Mouse (Mus musculus): ENCODE data around the gene Gpr62. TPM values are rescaled to one million over a fixed set of nuclear protein-coding genes. Genes with fewer than 3 reads are reported as not detected.

Gene Gpr62
- polyA plus RNA-seq, 1 experiment: 0.39 TPM

GRCm38 (mm10) chr9:106436566-106436965, 29.2 kb downstream of the Gpr62 start:
- H3K4me3 ChIP-seq (replicated peaks): peak overlapping the region; percentile 21
- H3K36me3 ChIP-seq (replicated peaks; ENCODE audit: low read length): peaks cover 41% of the 10 kb centered on the region

GRCm38 (mm10) chr9:106433389-106433788, 32.3 kb downstream of the Gpr62 start:
- peaks cover 73% of the 10 kb centered on the region for H3K4me1 ChIP-seq
- no peak for TF ChIP-seq GATA1 (IDR thresholded peaks at IDR 0.05; ENCODE audit: borderline replicate concordance, low read length)
- H3K27me3 ChIP-seq (replicated peaks): no peaks in the 10 kb centered on the region
- no peaks in the 10 kb centered on the region for H3K9me3 ChIP-seq
- H3K36me3 ChIP-seq (replicated peaks; ENCODE audit: low read length): peaks cover 50% of the 10 kb centered on the region
- no peak overlapping the region for H3K4me3 ChIP-seq (replicated peaks)

More at GRCm38 (mm10) chr9:106436566-106436965, 29.2 kb downstream of the Gpr62 start:
- Histone ChIP-seq H3K9me3 (no peaks in the 10 kb centered on the region), H3K4me1 (peaks cover 68% of the 10 kb centered on the region), H3K27me3 (replicated peaks) (peaks cover 7% of the 10 kb centered on the region)
- no peak for TF ChIP-seq GATA1 (IDR thresholded peaks at IDR 0.05; ENCODE audit: borderline replicate concordance, low read length)

GRCm38 (mm10) chr9:106430015-106430264, 35.8 kb downstream of the Gpr62 start:
- Histone ChIP-seq H3K9me3 (no peaks in the 10 kb centered on the region), H3K4me3 (replicated peaks) (peak overlapping the region; percentile 98), H3K4me1 (peaks cover 45% of the 10 kb centered on the region), H3K27me3 (replicated peaks) (no peaks in the 10 kb centered on the region), H3K36me3 (replicated peaks; ENCODE audit: low read length) (peaks cover 41% of the 10 kb centered on the region)
- no peak for TF ChIP-seq GATA1 (IDR thresholded peaks at IDR 0.05; ENCODE audit: borderline replicate concordance, low read length)
- TF ChIP-seq FLI1 (IDR thresholded peaks at IDR 0.05; ENCODE audit: low read length): no peak

GRCm38 (mm10) chr9:106429221-106430014, 36.3 kb downstream of the Gpr62 start, which contains the start of gene Rpl29:
TSS of gene Rpl29 (plus strand) at chr9:106429454.
- no peak for TF ChIP-seq GATA1 (IDR thresholded peaks at IDR 0.05; ENCODE audit: borderline replicate concordance, low read length)
- no peak for TF ChIP-seq FLI1 (IDR thresholded peaks at IDR 0.05; ENCODE audit: low read length)
- Histone ChIP-seq H3K27me3 (replicated peaks) (no peaks in the 10 kb centered on the region), H3K4me1 (peaks cover 40% of the 10 kb centered on the region), H3K9me3 (no peaks in the 10 kb centered on the region), H3K4me3 (replicated peaks) (peak within 1 kb of the TSS; percentile 98), H3K36me3 (replicated peaks; ENCODE audit: low read length) (peaks cover 37% of the 10 kb centered on the region)

DNA sequence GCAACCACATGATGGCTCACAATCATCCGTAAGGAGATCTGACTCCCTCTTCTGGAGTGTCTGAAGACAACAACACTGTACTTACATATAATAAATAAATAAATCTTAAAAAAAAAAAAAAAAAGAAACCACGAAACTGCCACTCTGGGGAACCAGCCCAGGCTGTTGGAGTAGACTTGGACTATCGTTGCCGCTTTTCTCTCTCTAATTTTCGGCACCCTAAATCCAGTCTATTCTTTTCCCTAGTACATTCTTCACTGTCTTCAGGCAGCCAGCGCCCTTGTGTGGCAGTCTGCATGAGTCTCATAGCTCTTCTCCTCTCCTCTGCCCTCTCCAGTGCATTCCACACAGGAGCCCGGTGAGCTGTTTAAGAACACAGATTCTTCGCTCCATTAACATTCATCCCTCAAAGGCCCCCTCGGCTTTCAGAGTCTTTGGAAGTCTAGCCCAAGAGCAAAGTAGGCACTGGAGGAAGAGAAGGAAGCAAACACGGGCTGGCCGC, 37.0 kb downstream of the Gpr62 start:
- TF ChIP-seq FLI1 (IDR thresholded peaks at IDR 0.05; ENCODE audit: low read length): no peak
- no peak for TF ChIP-seq GATA1 (IDR thresholded peaks at IDR 0.05; ENCODE audit: borderline replicate concordance, low read length)
- Histone ChIP-seq H3K36me3 (replicated peaks; ENCODE audit: low read length) (peaks cover 31% of the 10 kb centered on the region), H3K4me3 (replicated peaks) (peak overlapping the region; percentile 98), H3K9me3 (no peaks in the 10 kb centered on the region), H3K27me3 (replicated peaks) (peaks cover 2% of the 10 kb centered on the region), H3K4me1 (peaks cover 33% of the 10 kb centered on the region)

- TF ChIP-seq FLI1 (IDR thresholded peaks at IDR 0.05; ENCODE audit: low read length): no peak
- TF ChIP-seq GATA1 (IDR thresholded peaks at IDR 0.05; ENCODE audit: borderline replicate concordance, low read length): no peak
- H3K4me3 ChIP-seq (replicated peaks): peak overlapping the region; percentile 56
- peaks cover 53% of the 10 kb centered on the region for H3K27me3 ChIP-seq (replicated peaks)
- H3K36me3 ChIP-seq (replicated peaks; ENCODE audit: low read length): no peaks in the 10 kb centered on the region
- H3K4me1 ChIP-seq: peaks cover 32% of the 10 kb centered on the region
- no peaks in the 10 kb centered on the region for H3K9me3 ChIP-seq
These were observed 43.9 kb downstream of the Gpr62 start for GRCm38 (mm10) chr9:106421865-106422160.

- TF ChIP-seq FLI1 (IDR thresholded peaks at IDR 0.05; ENCODE audit: low read length) (no peak), GATA1 (IDR thresholded peaks at IDR 0.05; ENCODE audit: borderline replicate concordance, low read length) (no peak)
- Histone ChIP-seq H3K4me3 (replicated peaks) (peak overlapping the region; percentile 56), H3K27me3 (replicated peaks) (peaks cover 57% of the 10 kb centered on the region)
These were observed 44.5 kb downstream of the Gpr62 start for GRCm38 (mm10) chr9:106421033-106421864.

GRCm38 (mm10) chr9:106420608-106421007, 45.1 kb downstream of the Gpr62 start:
- TF ChIP-seq FLI1 (IDR thresholded peaks at IDR 0.05; ENCODE audit: low read length): no peak
- TF ChIP-seq GATA1 (IDR thresholded peaks at IDR 0.05; ENCODE audit: borderline replicate concordance, low read length): no peak
- Histone ChIP-seq H3K36me3 (replicated peaks; ENCODE audit: low read length) (no peaks in the 10 kb centered on the region), H3K4me1 (peaks cover 32% of the 10 kb centered on the region), H3K4me3 (replicated peaks) (no peak overlapping the region), H3K27me3 (replicated peaks) (peaks cover 64% of the 10 kb centered on the region), H3K9me3 (no peaks in the 10 kb centered on the region)

More at GRCm38 (mm10) chr9:106421033-106421864, 44.5 kb downstream of the Gpr62 start:
- Histone ChIP-seq H3K9me3 (no peaks in the 10 kb centered on the region), H3K36me3 (replicated peaks; ENCODE audit: low read length) (no peaks in the 10 kb centered on the region), H3K4me1 (peaks cover 32% of the 10 kb centered on the region)

DNA sequence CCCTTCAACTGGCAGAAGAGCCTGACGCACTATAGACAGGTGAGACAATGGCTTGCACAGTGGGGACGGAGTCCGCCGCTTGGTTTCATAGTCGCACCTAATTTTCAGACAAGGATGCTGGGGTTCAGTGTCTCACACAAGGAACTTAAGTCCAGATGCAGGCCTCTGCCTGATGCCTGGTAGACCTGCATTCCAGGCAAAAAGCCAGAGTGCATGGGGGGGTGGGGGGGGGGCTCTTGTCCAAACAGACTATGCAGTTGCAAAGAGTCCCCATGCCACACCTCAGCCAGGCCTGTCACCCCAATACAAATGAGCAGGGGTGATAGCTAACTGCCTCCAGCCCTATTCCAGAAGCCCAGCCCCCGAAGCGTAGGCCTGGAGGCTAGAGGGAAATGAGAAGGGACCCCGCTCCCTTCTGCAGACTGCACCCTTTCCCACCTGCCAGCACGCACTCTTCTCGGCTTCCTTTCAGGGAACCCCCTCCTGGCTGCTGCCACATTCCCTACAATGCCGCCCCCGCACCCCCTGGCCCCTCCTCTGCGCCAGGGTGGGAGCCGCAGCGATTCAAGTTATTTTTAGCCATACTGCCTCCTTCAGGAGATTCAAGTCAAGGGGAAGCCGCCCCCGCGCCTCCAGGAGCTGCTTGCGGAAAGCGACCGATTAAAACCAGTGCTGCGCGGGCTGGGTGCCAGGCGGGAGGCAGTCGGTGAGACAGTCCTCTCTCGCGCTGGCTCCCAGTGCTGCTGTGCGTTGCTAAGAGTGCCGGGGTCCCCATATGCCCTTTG, 47.7 kb downstream of the Gpr62 start:
- H3K27me3 ChIP-seq (replicated peaks): peaks cover 84% of the 10 kb centered on the region
- 0 out of 2 replicates have a peak, but pooled peaks cover 2% of the 10 kb centered on the region for H3K9me3 ChIP-seq
- peak overlapping the region; percentile 77 for H3K4me3 ChIP-seq (replicated peaks)
- peaks cover 32% of the 10 kb centered on the region for H3K4me1 ChIP-seq
- TF ChIP-seq FLI1 (IDR thresholded peaks at IDR 0.05; ENCODE audit: low read length) (no peak), GATA1 (IDR thresholded peaks at IDR 0.05; ENCODE audit: borderline replicate concordance, low read length) (no peak)
- no peaks in the 10 kb centered on the region for H3K36me3 ChIP-seq (replicated peaks; ENCODE audit: low read length)
